Mouse (Mus musculus) liver, embryonic 14.5 days (tissue): ENCODE measurements at regions not wholly inside any gene's neighbourhood (a gene's known extent, or its start where the extent isn't known, plus 50 kb on each side); places are given as distances from the start of the nearest gene placed in this dataset.

Source experiments
- ATAC-seq: fragments of 200-750 bp; cut with Nextera tagmentation; 2 replicates; pipeline ENCODE4 v1.8.0; 2017; ENCODE audit warnings: moderate number of reproducible peaks, mild to moderate bottlenecking, moderate library complexity; ENCODE audit not compliant: insufficient read depth
- DNase-seq, 3 experiments: peaks; one replicate each; pipeline ENCODE4 v3.0.0-alpha.2; 2012 to 2013; ENCODE audit warnings: low read depth in 3 of 3, low spot score in 3 of 3
- H3K27ac ChIP-seq: fragments of 300-500 bp; sonication (generic); 2 replicates; pipeline ENCODE4 v1.5.1; 2014; ENCODE audit warnings: moderate library complexity, mild to moderate bottlenecking, control low read depth, inconsistent platforms
- H3K27me3 ChIP-seq: fragments of 300-500 bp; sonication (generic); 2 replicates; pipeline ENCODE4 v1.6.1; 2014; ENCODE audit warnings: mild to moderate bottlenecking, low read length, moderate library complexity; ENCODE audit not compliant: control insufficient read depth, insufficient read depth
- H3K36me3 ChIP-seq: fragments of 300-500 bp; sonication (generic); replicated peaks from 2 replicates; pipeline ENCODE4 v1.6.1; 2014; ENCODE audit warnings: low read depth; ENCODE audit not compliant: control insufficient read depth, insufficient read depth
- H3K4me1 ChIP-seq, 2 experiments: fragments of 200-500 bp in 1 of 2; fragments of 300-500 bp in 1 of 2; sonication (generic) in 1 of 2; replicated peaks; 2 replicates each; pipeline ENCODE4 v1.6.1; 2012 to 2014; ENCODE audit warnings: antibody characterized with exemption in 1 of 2, inconsistent platforms in 1 of 2, low read length in 1 of 2; ENCODE audit not compliant: control insufficient read depth in 2 of 2, insufficient read depth in 2 of 2
- H3K4me2 ChIP-seq: fragments of 300-500 bp; sonication (generic); 2 replicates; pipeline ENCODE4 v1.6.1; 2014; ENCODE audit warnings: low read depth, mild to moderate bottlenecking, control low read depth, moderate library complexity
- H3K4me3 ChIP-seq, 2 experiments: fragments of 200-500 bp in 1 of 2; fragments of 300-500 bp in 1 of 2; sonication (generic) in 1 of 2; 2 replicates each; pipeline ENCODE4 v1.5.1; 2012 to 2014; ENCODE audit warnings: low read depth in 2 of 2, low read length in 2 of 2, mild to moderate bottlenecking in 2 of 2, control low read depth in 1 of 2, inconsistent platforms in 1 of 2, moderate library complexity in 1 of 2; ENCODE audit not compliant: insufficient read depth in 1 of 2
- H3K9ac ChIP-seq: fragments of 300-500 bp; sonication (generic); replicated peaks from 2 replicates; pipeline ENCODE4 v1.6.1; 2014; ENCODE audit warnings: mild to moderate bottlenecking, control low read depth, moderate library complexity
- H3K9me3 ChIP-seq: fragments of 300-500 bp; sonication (generic); 2 replicates; pipeline ENCODE4 v1.6.1; 2016; ENCODE audit warnings: low read length, mixed read lengths; ENCODE audit not compliant: control insufficient read depth
- CTCF ChIP-seq: IDR thresholded peaks from 2 replicates; pipeline ENCODE4 v1.5.1; 2016; ENCODE audit warnings: antibody characterized with exemption, low read depth, control low read depth
- EP300 ChIP-seq: IDR thresholded peaks from 2 replicates; pipeline ENCODE4 v1.6.1; 2016; ENCODE audit warnings: antibody characterized with exemption, low read depth
- WGBS: fragments of 180-500 bp; shearing (Covaris S2); extraction: QIAGEN DNeasy Blood & Tissue Kit; methylation state at CpG from one replicate; pipeline ENCODE4 v1.1.7; 2014; ENCODE audit not compliant: insufficient replicate concordance; 5-methylcytosine and 5-hydroxymethylcytosine counted together

DNA sequence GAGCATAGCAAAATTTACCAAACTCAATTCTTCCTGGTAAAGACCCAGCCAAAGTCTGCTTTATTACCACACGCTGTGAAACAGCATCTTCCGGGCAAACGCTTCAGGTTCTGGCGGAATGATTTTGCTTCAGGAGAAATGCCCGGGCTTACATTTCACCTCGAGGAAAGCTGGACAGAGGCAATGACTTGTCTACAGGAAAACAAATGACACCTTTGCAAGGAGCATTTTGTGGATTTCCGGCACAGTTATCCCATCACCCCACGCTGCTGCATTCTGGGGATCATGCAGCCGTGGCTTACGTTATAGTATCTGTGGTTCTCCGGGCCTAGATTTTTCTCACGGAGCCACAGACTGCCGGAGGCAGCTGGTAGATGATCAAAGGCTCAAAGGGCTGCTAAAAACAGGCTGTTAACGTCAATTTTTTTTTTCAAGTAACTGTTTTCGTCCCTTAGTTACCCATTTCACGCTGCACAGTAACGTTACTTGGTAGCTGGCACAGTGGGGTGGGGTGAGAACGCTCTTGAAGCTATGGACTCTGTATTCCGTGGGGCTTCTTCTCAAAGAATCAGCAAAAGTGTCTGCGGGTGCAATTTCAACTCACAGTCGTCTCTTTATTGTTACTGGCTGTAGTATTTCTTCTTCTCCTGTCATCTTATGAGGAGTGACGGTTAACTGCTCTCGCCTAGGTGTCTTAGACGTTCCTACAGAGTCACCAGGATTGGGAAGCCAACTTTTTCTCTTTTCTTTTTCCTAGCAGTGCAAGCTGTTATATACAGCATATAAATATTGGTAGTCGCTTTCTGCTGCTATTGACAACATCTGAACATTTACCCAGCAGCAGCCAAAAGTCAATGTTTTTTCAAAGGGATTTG, 132.6 kb upstream of the Frg1 start:
- 68% methylated on average over 25 of the region's 25 CpGs for WGBS
- Histone ChIP-seq H3K36me3 (no peaks in the 10 kb centered on the region), H3K27me3 (no peaks in the 10 kb centered on the region), H3K9ac (no peak overlapping the region), H3K4me3 (no peak overlapping the region), H3K9me3 (no peaks in the 10 kb centered on the region), H3K4me1 (no peaks in the 10 kb centered on the region), H3K4me2 (no peak overlapping the region), H3K27ac (no peak overlapping the region)
- DNase-seq: no peak
- ATAC-seq: no peak
- TF ChIP-seq EP300 (no peak), CTCF (no peak)

DNA sequence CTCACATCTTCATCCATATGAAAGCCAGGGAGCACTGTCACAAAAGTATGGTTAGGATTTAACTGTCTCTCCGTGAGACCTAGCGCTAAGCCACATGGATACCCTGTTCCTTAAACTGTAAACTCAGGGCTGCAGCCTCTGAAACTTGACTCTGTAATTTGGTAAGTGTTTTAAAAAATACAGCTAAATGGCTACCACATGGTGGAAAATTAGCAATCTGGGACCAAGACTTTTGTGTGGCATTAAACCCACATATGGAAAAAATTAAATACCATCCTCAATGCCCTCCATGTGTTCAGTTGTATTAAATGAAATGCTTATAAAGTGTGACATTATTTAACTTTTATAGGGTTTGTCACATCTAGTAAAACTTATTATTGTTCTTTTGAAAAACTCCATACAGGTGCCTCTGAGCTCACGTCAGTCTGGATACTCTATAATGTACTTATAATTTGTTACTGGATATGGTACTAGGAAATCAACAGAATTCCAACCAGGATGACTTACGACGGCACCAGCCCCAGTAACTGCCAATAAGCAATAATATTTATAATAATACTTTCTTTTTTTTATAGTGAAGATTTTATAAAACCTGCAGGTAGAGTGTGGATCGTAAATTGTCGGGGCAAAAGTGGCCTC, 131.0 kb upstream of the Frg1 start:
- Histone ChIP-seq H3K4me2 (no peak overlapping the region), H3K9me3 (no peaks in the 10 kb centered on the region), H3K9ac (no peak overlapping the region), H3K27me3 (no peaks in the 10 kb centered on the region), H3K4me1 (no peaks in the 10 kb centered on the region), H3K4me3 (no peak overlapping the region), H3K36me3 (no peaks in the 10 kb centered on the region), H3K27ac (no peak overlapping the region)
- TF ChIP-seq EP300: no peak
- no peak for TF ChIP-seq CTCF
- DNase-seq (no peak), ATAC-seq (no peak)
- 69% methylated on average over 7 of the region's 7 CpGs for WGBS

DNA sequence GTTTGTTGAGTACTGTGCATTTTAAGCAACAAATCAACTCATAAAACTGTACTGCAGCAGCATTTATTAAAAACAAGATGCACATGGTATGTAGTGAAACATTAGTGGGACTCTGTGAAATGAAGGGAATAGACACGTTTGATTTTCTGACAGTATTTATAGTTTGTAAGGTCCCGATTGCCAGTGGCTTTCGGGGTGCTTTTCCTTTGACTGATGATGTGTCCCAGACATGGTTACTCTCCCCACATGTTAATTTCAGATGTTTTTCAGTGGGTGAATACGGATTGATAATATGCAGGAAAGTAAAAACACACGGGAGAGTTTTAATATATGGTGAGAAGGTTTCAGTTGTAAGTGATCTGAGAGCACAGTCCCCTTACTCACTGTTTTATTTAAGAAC, 115.3 kb upstream of the Frg1 start:
- Histone ChIP-seq H3K9me3 (no peaks in the 10 kb centered on the region), H3K9ac (no peak overlapping the region), H3K36me3 (no peaks in the 10 kb centered on the region), H3K27ac (no peak overlapping the region), H3K4me3 (no peak overlapping the region), H3K27me3 (no peaks in the 10 kb centered on the region), H3K4me1 (no peaks in the 10 kb centered on the region), H3K4me2 (no peak overlapping the region)
- TF ChIP-seq EP300: no peak
- TF ChIP-seq CTCF: no peak
- DNase-seq (no peak), ATAC-seq (no peak)
- 64% methylated on average over 5 of the region's 5 CpGs for WGBS

DNA sequence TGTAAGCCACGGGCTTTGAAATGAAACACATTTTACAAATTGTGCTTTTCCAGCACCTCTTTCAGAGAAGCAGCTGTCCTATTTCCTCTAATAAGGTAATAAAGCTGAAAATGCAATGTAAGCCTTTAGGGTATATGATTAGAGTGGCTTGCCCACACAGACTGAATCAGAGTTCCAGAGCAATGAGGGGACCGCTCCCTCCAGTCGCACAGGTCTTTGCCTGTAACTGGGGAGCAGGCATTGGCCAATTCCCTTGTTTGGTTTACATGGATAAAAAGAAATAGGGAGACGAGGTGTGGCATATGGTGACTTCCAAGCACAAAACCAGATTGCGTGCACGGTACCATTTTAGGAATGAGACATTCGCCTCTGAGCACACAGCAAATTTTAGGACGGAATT, 112.7 kb upstream of the Frg1 start:
- Histone ChIP-seq H3K4me2 (no peak overlapping the region), H3K27me3 (no peaks in the 10 kb centered on the region), H3K9ac (no peak overlapping the region), H3K9me3 (no peaks in the 10 kb centered on the region; the same call in 1 of the 2 replicates), H3K36me3 (no peaks in the 10 kb centered on the region), H3K27ac (no peak overlapping the region), H3K4me3 (no peak overlapping the region), H3K4me1 (no peaks in the 10 kb centered on the region)
- no peak for DNase-seq
- whole genome bisulfite sequencing: 71% methylated on average over 8 of the region's 8 CpGs
- TF ChIP-seq EP300: no peak
- no peak for TF ChIP-seq CTCF
- ATAC-seq: no peak

DNA sequence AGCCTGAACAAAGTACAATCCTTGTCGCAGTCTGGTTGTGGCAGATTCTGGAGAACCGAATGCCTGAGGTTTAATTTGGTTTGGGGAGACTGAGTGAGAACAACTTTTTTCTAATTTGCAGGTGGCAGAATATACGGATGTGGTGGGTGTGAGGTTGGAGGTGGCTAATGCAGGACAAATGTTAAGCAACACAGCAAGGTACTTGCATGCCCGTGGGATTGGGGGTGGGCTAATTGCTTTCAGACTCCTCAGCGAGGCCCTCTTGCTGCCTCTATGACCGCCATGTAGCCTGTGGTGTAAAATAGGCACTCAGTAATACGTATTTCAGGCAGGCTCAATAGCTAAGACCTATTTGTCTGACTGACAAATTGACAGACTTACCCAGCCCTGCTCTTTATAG, 109.4 kb upstream of the Frg1 start:
- H3K27me3 ChIP-seq: no peaks in the 10 kb centered on the region
- no peak overlapping the region for H3K9ac ChIP-seq
- 57% methylated on average over 7 of the region's 7 CpGs for WGBS
- H3K4me3 ChIP-seq: no peak overlapping the region
- no peaks in the 10 kb centered on the region for H3K36me3 ChIP-seq
- no peak for TF ChIP-seq EP300
- ATAC-seq: no peak
- no peak overlapping the region for H3K4me2 ChIP-seq
- H3K27ac ChIP-seq: no peak overlapping the region
- no peaks in the 10 kb centered on the region; the same call in 1 of the 2 replicates for H3K9me3 ChIP-seq
- no peak for DNase-seq
- H3K4me1 ChIP-seq: no peaks in the 10 kb centered on the region
